Mouse (Mus musculus) embryonic facial prominence, embryonic 13.5 days (tissue): ENCODE measurements around the gene Cd81. TPM values are rescaled to one million over a fixed set of nuclear protein-coding genes. Genes with fewer than 3 reads are reported as not detected.

Source experiments
- ATAC-seq: fragments of 200-750 bp; cut with Nextera tagmentation; 2 replicates; pipeline ENCODE4 v1.8.0; 2017; ENCODE audit warnings: low read depth; ENCODE audit not compliant: insufficient number of reproducible peaks, insufficient read depth, low FRiP score, low TSS enrichment
- H3K27ac ChIP-seq: fragments of 300-500 bp; sonication (generic); 2 replicates; pipeline ENCODE4 v1.5.1; 2015; ENCODE audit warnings: moderate library complexity, mild to moderate bottlenecking, inconsistent platforms
- H3K27me3 ChIP-seq: fragments of 300-500 bp; sonication (generic); 2 replicates; pipeline ENCODE4 v1.6.1; 2015; ENCODE audit warnings: mild to moderate bottlenecking, inconsistent platforms
- H3K36me3 ChIP-seq: fragments of 300-500 bp; sonication (generic); 2 replicates; pipeline ENCODE4 v1.6.1; 2015; ENCODE audit warnings: mild to moderate bottlenecking, inconsistent platforms
- H3K4me1 ChIP-seq: fragments of 300-500 bp; sonication (generic); 2 replicates; pipeline ENCODE4 v1.6.1; 2015; ENCODE audit warnings: inconsistent platforms
- H3K4me2 ChIP-seq: fragments of 300-500 bp; sonication (generic); 2 replicates; pipeline ENCODE4 v1.6.1; 2015; ENCODE audit warnings: moderate library complexity, mild to moderate bottlenecking, inconsistent platforms
- H3K4me3 ChIP-seq: fragments of 300-500 bp; sonication (generic); 2 replicates; pipeline ENCODE4 v1.5.1; 2015; ENCODE audit warnings: mild to moderate bottlenecking, inconsistent platforms
- H3K9ac ChIP-seq: fragments of 300-500 bp; sonication (generic); 2 replicates; pipeline ENCODE4 v1.6.1; 2015; ENCODE audit warnings: mild to moderate bottlenecking, inconsistent platforms
- H3K9me3 ChIP-seq: fragments of 300-500 bp; sonication (generic); 2 replicates; pipeline ENCODE4 v1.6.1; 2016; ENCODE audit warnings: inconsistent platforms
- WGBS: fragments of 180-500 bp; shearing (Covaris S2); methylation state at CpG from one replicate; pipeline ENCODE4 v1.1.7; 2015; ENCODE audit warnings: mixed read lengths; 5-methylcytosine and 5-hydroxymethylcytosine counted together
- polyA plus RNA-seq: library from polyadenylated mRNA; unstranded; fragments of >200 nt; fragmentation: Nextera tagmentation; extraction: Ambion mirVana; gene quantifications from 2 replicates; pipeline ENCODE4 v1.2.1, GENCODE M21; 2015

Gene Cd81
- polyA plus RNA-seq, 1 experiment from 2014 or later: 407 TPM

DNA sequence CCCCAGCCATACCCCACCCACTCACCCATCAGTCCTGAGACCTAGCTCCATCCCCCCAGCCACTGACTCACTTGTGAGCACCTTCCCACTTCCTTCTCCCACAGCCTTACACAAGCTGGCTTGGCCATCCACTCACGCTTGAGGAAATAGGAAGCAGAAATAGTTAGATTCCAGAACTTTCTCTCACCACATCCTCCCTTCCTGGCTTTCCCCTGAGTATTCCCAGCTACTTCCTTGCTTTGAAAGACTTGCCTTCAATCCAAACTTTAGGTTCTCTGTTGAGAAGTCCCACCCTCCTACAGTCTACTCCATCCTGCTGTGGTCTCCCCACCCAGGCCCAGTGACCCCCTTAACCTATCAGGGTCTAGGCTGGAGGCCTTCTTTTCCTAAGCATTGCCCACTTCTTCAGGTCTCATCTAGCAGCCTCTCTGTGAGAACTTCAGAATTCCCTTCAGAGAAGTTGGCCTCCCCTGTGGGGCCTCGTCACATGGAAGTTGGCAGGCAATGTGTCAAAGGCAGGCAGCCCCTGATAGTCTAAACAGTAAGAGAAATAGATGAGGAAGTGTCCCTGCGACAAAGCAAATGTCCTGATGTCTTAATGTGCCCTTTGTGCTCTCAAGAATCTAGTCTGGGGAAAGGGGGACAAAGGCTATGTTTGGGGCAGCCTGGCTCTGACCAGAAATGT is 11.3 kb upstream of the Cd81 start:
- Histone ChIP-seq H3K4me3 (no peak overlapping the region), H3K9ac (no peak overlapping the region), H3K36me3 (peaks cover 18% of the 10 kb centered on the region), H3K4me1 (no peaks in the 10 kb centered on the region), H3K9me3 (no peaks in the 10 kb centered on the region), H3K4me2 (no peak overlapping the region), H3K27ac (no peak overlapping the region), H3K27me3 (no peaks in the 10 kb centered on the region)
- no peak for ATAC-seq
- 79% methylated on average over 3 of the region's 3 CpGs for WGBS

- ATAC-seq: no peak
- Histone ChIP-seq H3K27ac (no peak overlapping the region), H3K27me3 (no peaks in the 10 kb centered on the region), H3K9me3 (no peaks in the 10 kb centered on the region), H3K9ac (no peak overlapping the region), H3K4me1 (no peaks in the 10 kb centered on the region), H3K4me2 (no peak overlapping the region), H3K4me3 (no peak overlapping the region), H3K36me3 (peaks cover 13% of the 10 kb centered on the region)
- 57% methylated on average over 3 of the region's 3 CpGs for WGBS
Measured at GRCm38 (mm10) chr7:143042089-143042488, 10.4 kb upstream of the Cd81 start.

GRCm38 (mm10) chr7:143042897-143043300 is 9.6 kb upstream of the Cd81 start:
- Histone ChIP-seq H3K27me3 (no peaks in the 10 kb centered on the region), H3K4me1 (no peaks in the 10 kb centered on the region), H3K36me3 (peaks cover 11% of the 10 kb centered on the region), H3K9me3 (no peaks in the 10 kb centered on the region), H3K4me3 (no peak overlapping the region), H3K4me2 (no peak overlapping the region), H3K27ac (no peak overlapping the region), H3K9ac (no peak overlapping the region)
- no peak for ATAC-seq
- 81% methylated on average over 3 of the region's 3 CpGs for WGBS

DNA sequence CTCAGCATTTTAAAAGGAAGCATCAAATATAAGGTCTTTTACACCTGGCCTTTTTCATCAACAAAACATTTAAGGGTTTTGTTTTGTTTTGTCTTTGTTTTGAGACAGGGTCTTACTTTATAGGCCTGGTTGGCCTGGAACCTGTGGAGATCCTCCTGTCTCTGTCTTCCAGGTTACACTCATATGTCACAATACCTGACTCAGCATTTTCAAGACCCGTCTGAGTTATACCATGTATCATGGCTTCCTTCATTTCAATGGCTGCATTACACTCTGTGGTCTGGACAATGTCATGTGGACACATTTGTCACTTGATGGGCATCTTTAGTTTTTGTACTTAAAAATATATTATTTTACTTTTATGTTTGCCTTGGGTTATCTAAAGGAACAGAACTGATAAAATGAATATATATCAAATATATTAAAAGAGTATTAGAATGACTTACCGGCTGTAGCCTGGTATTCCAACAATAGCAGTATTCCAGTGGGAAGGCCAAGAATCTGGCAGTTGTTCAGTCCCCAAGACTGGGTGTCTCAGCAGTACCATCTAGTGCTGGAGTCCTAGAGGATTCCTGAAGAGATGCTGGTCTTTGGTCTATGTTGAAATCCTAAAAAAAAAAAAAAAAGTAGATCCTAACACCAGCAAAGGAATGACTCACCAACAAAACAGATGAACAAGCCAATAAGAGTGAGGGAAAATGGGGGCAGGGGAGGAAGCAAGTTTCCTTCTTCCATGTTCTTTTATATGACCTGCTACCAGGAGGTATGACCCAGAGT is 8.3 kb upstream of the Cd81 start:
- no peaks in the 10 kb centered on the region for H3K27me3 ChIP-seq
- no peak overlapping the region for H3K4me2 ChIP-seq
- H3K27ac ChIP-seq: no peak overlapping the region
- no peaks in the 10 kb centered on the region for H3K9me3 ChIP-seq
- H3K4me3 ChIP-seq: no peak overlapping the region
- ATAC-seq: no peak
- peaks cover 11% of the 10 kb centered on the region for H3K36me3 ChIP-seq
- H3K9ac ChIP-seq: no peak overlapping the region
- no peaks in the 10 kb centered on the region for H3K4me1 ChIP-seq
- 88% methylated on average over 2 of the region's 2 CpGs for WGBS

- Histone ChIP-seq H3K4me3 (no peak overlapping the region), H3K9me3 (no peaks in the 10 kb centered on the region), H3K27ac (no peak overlapping the region), H3K27me3 (no peaks in the 10 kb centered on the region), H3K4me2 (no peak overlapping the region), H3K36me3 (peaks cover 11% of the 10 kb centered on the region), H3K4me1 (no peaks in the 10 kb centered on the region), H3K9ac (no peak overlapping the region)
- ATAC-seq: no peak
Measured at GRCm38 (mm10) chr7:143044826-143045206, 7.7 kb upstream of the Cd81 start.

GRCm38 (mm10) chr7:143046358-143046757 is 6.2 kb upstream of the Cd81 start:
- WGBS: 85% methylated on average over 7 of the region's 7 CpGs
- Histone ChIP-seq H3K27me3 (no peaks in the 10 kb centered on the region), H3K4me1 (no peaks in the 10 kb centered on the region), H3K36me3 (peaks cover 8% of the 10 kb centered on the region), H3K9me3 (no peaks in the 10 kb centered on the region), H3K4me3 (no peak overlapping the region), H3K9ac (no peak overlapping the region), H3K27ac (no peak overlapping the region), H3K4me2 (no peak overlapping the region)
- no peak for ATAC-seq

- Histone ChIP-seq H3K4me3 (no peak overlapping the region), H3K9me3 (no peaks in the 10 kb centered on the region), H3K27ac (no peak overlapping the region), H3K4me2 (no peak overlapping the region), H3K27me3 (no peaks in the 10 kb centered on the region), H3K9ac (no peak overlapping the region), H3K36me3 (no peaks in the 10 kb centered on the region; the same call in 1 of the 2 replicates), H3K4me1 (peaks cover 13% of the 10 kb centered on the region)
- 75% methylated on average over 3 of the region's 3 CpGs for WGBS
- no peak for ATAC-seq
Measured at GRCm38 (mm10) chr7:143049331-143049730, 3.2 kb upstream of the Cd81 start.

GRCm38 (mm10) chr7:143049841-143050816 is 2.4 kb upstream of the Cd81 start:
- WGBS: 87% methylated on average over 3 of the region's 3 CpGs
- H3K4me2 ChIP-seq: no peak overlapping the region
- no peak overlapping the region for H3K4me3 ChIP-seq
- H3K9ac ChIP-seq: no peak overlapping the region
- peaks cover 21% of the 10 kb centered on the region for H3K4me1 ChIP-seq
- H3K9me3 ChIP-seq: no peaks in the 10 kb centered on the region
- H3K36me3 ChIP-seq: no peaks in the 10 kb centered on the region
- no peaks in the 10 kb centered on the region for H3K27me3 ChIP-seq
- no peak overlapping the region for H3K27ac ChIP-seq
- ATAC-seq: no peak

GRCm38 (mm10) chr7:143051316-143051715 is 1.2 kb upstream of the Cd81 start:
- Histone ChIP-seq H3K4me3 (no peak overlapping the region), H3K4me2 (no peak overlapping the region), H3K27me3 (no peaks in the 10 kb centered on the region), H3K27ac (no peak overlapping the region), H3K9ac (no peak overlapping the region), H3K9me3 (no peaks in the 10 kb centered on the region), H3K4me1 (peaks cover 33% of the 10 kb centered on the region), H3K36me3 (peaks cover 9% of the 10 kb centered on the region; the same call in 1 of the 2 replicates)
- WGBS: 57% methylated on average over 2 of the region's 2 CpGs
- ATAC-seq: no peak

DNA sequence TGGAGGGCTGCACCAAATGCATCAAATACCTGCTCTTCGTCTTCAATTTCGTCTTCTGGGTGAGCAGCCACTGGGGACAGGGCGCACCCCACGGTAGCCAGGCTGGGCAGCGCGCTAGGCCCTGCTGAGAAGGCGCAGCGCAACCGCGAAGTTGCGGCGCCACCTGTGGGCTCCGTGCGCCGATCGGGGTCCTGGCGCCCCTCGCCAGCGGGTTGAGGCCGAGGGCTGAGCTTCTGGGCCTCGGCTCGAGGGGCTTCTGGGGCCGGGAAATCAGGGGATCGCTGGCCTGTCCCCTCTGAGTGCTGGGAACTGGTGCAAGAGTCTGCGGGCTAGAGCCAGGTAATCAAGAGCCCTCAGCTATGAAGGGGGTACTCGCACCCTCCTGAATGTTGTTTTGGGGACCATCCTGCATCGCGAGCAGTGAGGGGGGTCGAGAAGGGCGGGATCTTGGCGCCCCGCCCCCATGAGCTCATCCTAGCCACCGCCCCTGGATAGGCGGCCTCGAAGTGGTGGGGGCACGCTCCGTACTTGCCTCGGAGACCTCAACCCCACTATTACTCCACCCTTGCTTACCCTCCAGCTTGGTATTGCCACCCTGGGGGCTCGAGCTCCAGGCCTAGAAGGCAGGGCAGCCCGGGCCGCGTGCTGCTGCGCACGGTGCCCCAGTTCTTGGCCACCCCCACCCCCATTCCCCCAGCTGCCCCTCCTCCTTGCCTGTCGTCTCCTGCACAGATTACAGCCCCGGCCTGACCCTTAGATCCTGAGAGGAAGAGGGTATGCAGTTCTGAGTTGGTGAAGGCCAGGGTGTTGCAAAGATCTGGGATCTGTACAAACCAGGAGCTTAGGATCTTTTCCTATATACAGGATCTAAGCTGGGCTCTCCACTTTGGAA is 715 bp downstream of the Cd81 start:
- Histone ChIP-seq H3K4me1 (peaks cover 51% of the 10 kb centered on the region), H3K9me3 (no peaks in the 10 kb centered on the region), H3K9ac (peak overlapping the region; percentile 96), H3K4me2 (peak overlapping the region; percentile 97), H3K4me3 (peak overlapping the region; percentile 84), H3K27ac (peak overlapping the region; percentile 94), H3K27me3 (no peaks in the 10 kb centered on the region), H3K36me3 (peaks cover 21% of the 10 kb centered on the region; the same call in 1 of the 2 replicates)
- ATAC-seq: peak; percentile 76
- WGBS: under 1% methylated on average over 46 of the region's 46 CpGs
